Mouse (Mus musculus): Measurements from ENCODE around the gene Vangl2. TPM values are rescaled to one million over a fixed set of nuclear protein-coding genes. Genes with fewer than 3 reads are reported as not detected.

Gene Vangl2
- polyA plus RNA-seq (2016; fragmentation: Nextera tagmentation; extraction: Ambion mirVana), result 60.4 and 68.6 TPM in 2 replicates

- Histone ChIP-seq H3K4me2 (replicated peaks) (peak within 1 kb of the TSS; percentile 90), H3K9ac (peak within 1 kb of the TSS; percentile 84), H3K9me3 (replicated peaks) (no peaks in the 10 kb centered on the region), H3K36me3 (no peaks in the 10 kb centered on the region), H3K4me1 (peaks cover 41% of the 10 kb centered on the region), H3K27ac (peak within 1 kb of the TSS; percentile 98), H3K4me3 (peak within 1 kb of the TSS; percentile 82), H3K27me3 (no peaks in the 10 kb centered on the region)
- WGBS, result 30% methylated on average over 21 of the region's 21 CpGs
- no peak for ATAC-seq (ENCODE audit: low FRiP score)
These were observed at the start of gene Vangl2 for GRCm38 (mm10) chr1:172028394-172029275. Gene Vangl2 (minus strand): TSS chr1:172028444.

GRCm38 (mm10) chr1:172077981-172078380 lies 49.7 kb upstream of the Vangl2 start:
- H3K9me3 ChIP-seq (replicated peaks), result no peaks in the 10 kb centered on the region
- no peak overlapping the region for H3K4me2 ChIP-seq (replicated peaks)
- H3K27ac ChIP-seq, result no peak overlapping the region
- no peak overlapping the region for H3K4me3 ChIP-seq
- H3K9ac ChIP-seq, result no peak overlapping the region
- peaks cover 7% of the 10 kb centered on the region for H3K4me1 ChIP-seq
- H3K36me3 ChIP-seq, result peaks cover 65% of the 10 kb centered on the region
- ATAC-seq (ENCODE audit: low FRiP score), result no peak
- 77% methylated on average over 5 of the region's 5 CpGs for WGBS
- no peaks in the 10 kb centered on the region for H3K27me3 ChIP-seq

- no peaks in the 10 kb centered on the region for H3K27me3 ChIP-seq
- peaks cover 96% of the 10 kb centered on the region for H3K36me3 ChIP-seq
- WGBS, result 92% methylated on average over 7 of the region's 7 CpGs
- no peak overlapping the region for H3K27ac ChIP-seq
- ATAC-seq (ENCODE audit: low FRiP score), result no peak
- no peaks in the 10 kb centered on the region; the same call in 1 of the 2 replicates for H3K4me1 ChIP-seq
- H3K4me3 ChIP-seq, result no peak overlapping the region
- no peak overlapping the region for H3K9ac ChIP-seq
- no peaks in the 10 kb centered on the region for H3K9me3 ChIP-seq (replicated peaks)
- H3K4me2 ChIP-seq (replicated peaks), result no peak overlapping the region
These were observed 44.4 kb upstream of the Vangl2 start for GRCm38 (mm10) chr1:172072604-172073003.

- Histone ChIP-seq H3K27me3 (no peaks in the 10 kb centered on the region), H3K4me1 (no peaks in the 10 kb centered on the region; the same call in 1 of the 2 replicates), H3K4me2 (replicated peaks) (no peak overlapping the region), H3K27ac (peak overlapping the region; percentile 32; the same call in 1 of the 2 replicates), H3K9me3 (replicated peaks) (no peaks in the 10 kb centered on the region), H3K36me3 (peaks cover 99% of the 10 kb centered on the region), H3K4me3 (no peak overlapping the region), H3K9ac (no peak overlapping the region)
- ATAC-seq (ENCODE audit: low FRiP score), result peak; percentile 32; the same call in 1 of the 2 replicates
- WGBS, result 49% methylated on average over 4 of the region's 4 CpGs
These were observed 43.3 kb upstream of the Vangl2 start for GRCm38 (mm10) chr1:172071556-172071955.

GRCm38 (mm10) chr1:172070227-172070626 lies 42.0 kb upstream of the Vangl2 start:
- H3K4me1 ChIP-seq, result peaks cover under 1% of the 10 kb centered on the region
- H3K4me2 ChIP-seq (replicated peaks), result no peak overlapping the region
- no peak for ATAC-seq (ENCODE audit: low FRiP score)
- 79% methylated on average over 6 of the region's 6 CpGs for WGBS
- no peaks in the 10 kb centered on the region for H3K27me3 ChIP-seq
- no peaks in the 10 kb centered on the region for H3K9me3 ChIP-seq (replicated peaks)
- H3K36me3 ChIP-seq, result peaks cover 98% of the 10 kb centered on the region
- H3K9ac ChIP-seq, result no peak overlapping the region
- no peak overlapping the region for H3K27ac ChIP-seq
- H3K4me3 ChIP-seq, result no peak overlapping the region

- Histone ChIP-seq H3K9me3 (replicated peaks) (no peaks in the 10 kb centered on the region), H3K4me1 (peaks cover 34% of the 10 kb centered on the region), H3K4me3 (no peak overlapping the region), H3K36me3 (peaks cover 53% of the 10 kb centered on the region), H3K27ac (peak overlapping the region; percentile 69), H3K9ac (no peak overlapping the region; the same call in 1 of the 2 replicates), H3K27me3 (no peaks in the 10 kb centered on the region), H3K4me2 (replicated peaks) (no peak overlapping the region)
- peak; percentile 52; the same call in 1 of the 2 replicates for ATAC-seq (ENCODE audit: low FRiP score)
- 51% methylated on average over 13 of the region's 13 CpGs for WGBS
These were observed 36.4 kb upstream of the Vangl2 start for GRCm38 (mm10) chr1:172064613-172065141.

GRCm38 (mm10) chr1:172063291-172064023 lies 35.2 kb upstream of the Vangl2 start:
- H3K27ac ChIP-seq, result peak overlapping the region; percentile 1; the same call in 1 of the 2 replicates

GRCm38 (mm10) chr1:172062101-172062500 lies 33.9 kb upstream of the Vangl2 start:
- no peaks in the 10 kb centered on the region for H3K27me3 ChIP-seq
- H3K4me3 ChIP-seq, result no peak overlapping the region
- ATAC-seq (ENCODE audit: low FRiP score), result no peak
- 85% methylated on average over 2 of the region's 2 CpGs for WGBS
- H3K9me3 ChIP-seq (replicated peaks), result no peaks in the 10 kb centered on the region
- H3K27ac ChIP-seq, result peak overlapping the region; percentile 91; the same call in 1 of the 2 replicates
- no peak overlapping the region for H3K9ac ChIP-seq
- H3K4me1 ChIP-seq, result peaks cover 59% of the 10 kb centered on the region
- peaks cover 27% of the 10 kb centered on the region for H3K36me3 ChIP-seq
- no peak overlapping the region for H3K4me2 ChIP-seq (replicated peaks)

More at GRCm38 (mm10) chr1:172063291-172064023, 35.2 kb upstream of the Vangl2 start:
- no peaks in the 10 kb centered on the region for H3K27me3 ChIP-seq
- peaks cover 46% of the 10 kb centered on the region for H3K4me1 ChIP-seq
- no peaks in the 10 kb centered on the region for H3K9me3 ChIP-seq (replicated peaks)
- no peak overlapping the region for H3K4me3 ChIP-seq
- H3K9ac ChIP-seq, result no peak overlapping the region
- ATAC-seq (ENCODE audit: low FRiP score), result no peak
- H3K36me3 ChIP-seq, result peaks cover 41% of the 10 kb centered on the region
- 55% methylated on average over 4 of the region's 4 CpGs for WGBS
- no peak overlapping the region for H3K4me2 ChIP-seq (replicated peaks)

- H3K27ac ChIP-seq, result peak overlapping the region; percentile 91
- peak overlapping the region; percentile 19; the same call in 1 of the 2 replicates for H3K4me2 ChIP-seq (replicated peaks)
- H3K9ac ChIP-seq, result 0 out of 2 replicates have a peak overlapping the region, but pooled peaks have one; percentile 4
- H3K4me3 ChIP-seq, result no peak overlapping the region
- peaks cover 18% of the 10 kb centered on the region for H3K36me3 ChIP-seq
- no peaks in the 10 kb centered on the region for H3K27me3 ChIP-seq
- peak; percentile 55 for ATAC-seq (ENCODE audit: low FRiP score)
- 23% methylated on average over 8 of the region's 8 CpGs for WGBS
- H3K9me3 ChIP-seq (replicated peaks), result no peaks in the 10 kb centered on the region
- peaks cover 64% of the 10 kb centered on the region for H3K4me1 ChIP-seq
These were observed 33.0 kb upstream of the Vangl2 start for GRCm38 (mm10) chr1:172061217-172061616.

- peak; percentile 35 for ATAC-seq (ENCODE audit: low FRiP score)
- Histone ChIP-seq H3K4me1 (peaks cover 66% of the 10 kb centered on the region), H3K9me3 (replicated peaks) (no peaks in the 10 kb centered on the region), H3K4me2 (replicated peaks) (peak overlapping the region; percentile 19; the same call in 1 of the 2 replicates), H3K36me3 (peaks cover 15% of the 10 kb centered on the region), H3K27me3 (no peaks in the 10 kb centered on the region), H3K4me3 (no peak overlapping the region), H3K9ac (0 out of 2 replicates have a peak overlapping the region, but pooled peaks have one; percentile 4), H3K27ac (peak overlapping the region; percentile 91)
- 27% methylated on average over 4 of the region's 4 CpGs for WGBS
These were observed 32.4 kb upstream of the Vangl2 start for GRCm38 (mm10) chr1:172060659-172061058.

GRCm38 (mm10) chr1:172058874-172059273 lies 30.6 kb upstream of the Vangl2 start:
- WGBS, result 47% methylated on average over 7 of the region's 7 CpGs
- Histone ChIP-seq H3K4me3 (no peak overlapping the region), H3K4me2 (replicated peaks) (no peak overlapping the region; the same call in 1 of the 2 replicates), H3K9ac (no peak overlapping the region), H3K9me3 (replicated peaks) (no peaks in the 10 kb centered on the region), H3K4me1 (peaks cover 63% of the 10 kb centered on the region), H3K27ac (peak overlapping the region; percentile 91), H3K36me3 (no peaks in the 10 kb centered on the region), H3K27me3 (0 out of 2 replicates have a peak, but pooled peaks cover under 1% of the 10 kb centered on the region)
- peak; percentile 17; the same call in 1 of the 2 replicates for ATAC-seq (ENCODE audit: low FRiP score)
